Comparison of ENCODE assay signal across 23 mouse cellular contexts in genomic region chr1:160330222-160330621, GRCm38 (mm10).
DNase-seq lines count a peak whose midpoint lies in the region; ATAC-seq lines count a peak whose summit lies in the region.
"Had no signal": no experiment of that assay in that cellular context is flagged by ENCODE, and none has a peak within 500 bp of the region (broad histone marks: within the 10 kb centered on the region; RNA-seq: fewer than 3 reads in every experiment).

No protein-coding gene starts in this region.

- DNase-seq in retina, postnatal 1 day: peak; percentile 18
- no peak for DNase-seq in retina, embryonic 14.5 days (ENCODE audit: low spot score)
- DNase-seq in liver, embryonic 13.5 days: peak; percentile 60
- DNase-seq in MN1 (ENCODE audit: low spot score): no peak
- DNase-seq in kidney, adult 9 months: no peak
- DNase-seq: adrenal gland, postnatal 25 days; cerebellum, adult 18-20 months; cerebellum, postnatal 36 days; forebrain, postnatal 0 days; heart, postnatal 4 days; kidney, adult 11 months; kidney, postnatal 14 days; lung, adult 18-20 months; lung, postnatal 14 days had no signal

- peak overlapping the region; percentile 4 for H3K4me3 ChIP-seq in liver, embryonic 13.5 days (replicated peaks)
- H3K4me3 ChIP-seq in hindbrain, embryonic 12.5 days: no peak overlapping the region
- H3K4me3 ChIP-seq: heart, embryonic 15.5 days; limb, embryonic 10.5 days; midbrain, embryonic 13.5 days; neural tube, embryonic 13.5 days had no signal

- peak overlapping the region; percentile 49 for H3K4me2 ChIP-seq in liver, embryonic 13.5 days
- H3K4me2 ChIP-seq in hindbrain, embryonic 12.5 days (replicated peaks): no peak overlapping the region
- H3K4me2 ChIP-seq: heart, embryonic 15.5 days; midbrain, embryonic 13.5 days; neural tube, embryonic 13.5 days had no signal

- no peaks in the 10 kb centered on the region for H3K9me3 ChIP-seq in liver, embryonic 13.5 days (replicated peaks)
- H3K9me3 ChIP-seq in hindbrain, embryonic 12.5 days (replicated peaks): no peaks in the 10 kb centered on the region
- H3K9me3 ChIP-seq: heart, embryonic 15.5 days; limb, embryonic 10.5 days; midbrain, embryonic 13.5 days; neural tube, embryonic 13.5 days had no signal

- 0 out of 2 replicates have a peak, but pooled peaks have one; percentile 31 for ATAC-seq in erythroblast, adult 5-6 weeks (replicated peaks; ENCODE audit: low FRiP score, poor library complexity, severe bottlenecking)
- ATAC-seq in liver, embryonic 13.5 days (ENCODE audit: low read depth): peak; percentile 89
- ATAC-seq in megakaryocyte progenitor cell, adult 5-6 weeks (replicated peaks; ENCODE audit: poor library complexity): peak; percentile 77
- ATAC-seq in hindbrain, embryonic 12.5 days (ENCODE audit: low FRiP score): no peak
- ATAC-seq: forebrain, postnatal 0 days; hindbrain, embryonic 16.5 days; midbrain, embryonic 13.5 days; Patski had no signal

- peak overlapping the region; percentile 80 for H3K27ac ChIP-seq in liver, embryonic 13.5 days
- H3K27ac ChIP-seq in hindbrain, embryonic 12.5 days: no peak overlapping the region
- H3K27ac ChIP-seq: heart, embryonic 15.5 days; limb, embryonic 10.5 days; midbrain, embryonic 13.5 days; neural tube, embryonic 13.5 days had no signal

- H3K36me3 ChIP-seq in liver, embryonic 13.5 days: no peaks in the 10 kb centered on the region
- no peaks in the 10 kb centered on the region for H3K36me3 ChIP-seq in hindbrain, embryonic 12.5 days
- H3K36me3 ChIP-seq: heart, embryonic 15.5 days; limb, embryonic 10.5 days; midbrain, embryonic 13.5 days; neural tube, embryonic 13.5 days had no signal

- H3K9ac ChIP-seq in liver, embryonic 13.5 days: peak overlapping the region; percentile 34; the same call in 1 of the 2 replicates
- H3K9ac ChIP-seq in hindbrain, embryonic 12.5 days: no peak overlapping the region
- H3K9ac ChIP-seq: forebrain, postnatal 0 days; heart, embryonic 15.5 days; midbrain, embryonic 13.5 days; neural tube, embryonic 13.5 days had no signal

- 6% methylated on average over 2 of the region's 2 CpGs for WGBS in liver, embryonic 13.5 days (ENCODE audit: insufficient replicate concordance)
- WGBS in hindbrain, embryonic 12.5 days: 68% methylated on average over 2 of the region's 2 CpGs

- H3K4me1 ChIP-seq in liver, embryonic 13.5 days (replicated peaks): peaks cover 50% of the 10 kb centered on the region
- H3K4me1 ChIP-seq in hindbrain, embryonic 12.5 days: 0 out of 2 replicates have a peak, but pooled peaks cover 2% of the 10 kb centered on the region
- H3K4me1 ChIP-seq: limb, embryonic 10.5 days; neural tube, embryonic 13.5 days had no signal

- H3K27me3 ChIP-seq in liver, embryonic 13.5 days: no peaks in the 10 kb centered on the region
- no peaks in the 10 kb centered on the region for H3K27me3 ChIP-seq in hindbrain, embryonic 12.5 days
- H3K27me3 ChIP-seq: heart, embryonic 15.5 days; midbrain, embryonic 13.5 days; neural tube, embryonic 13.5 days; Patski had no signal

Comparison
In these comparisons a context has a peak if more than half of its experiments do, and no peak if none do; other contexts are left out.
1. DNase-seq: peak in retina, postnatal 1 day (single experiment) and liver, embryonic 13.5 days (single experiment); none in retina, embryonic 14.5 days (single experiment), MN1 (single experiment) and kidney, adult 9 months (single experiment).